Mouse (Mus musculus): Measurements from ENCODE around the gene Htr3b.

DNA sequence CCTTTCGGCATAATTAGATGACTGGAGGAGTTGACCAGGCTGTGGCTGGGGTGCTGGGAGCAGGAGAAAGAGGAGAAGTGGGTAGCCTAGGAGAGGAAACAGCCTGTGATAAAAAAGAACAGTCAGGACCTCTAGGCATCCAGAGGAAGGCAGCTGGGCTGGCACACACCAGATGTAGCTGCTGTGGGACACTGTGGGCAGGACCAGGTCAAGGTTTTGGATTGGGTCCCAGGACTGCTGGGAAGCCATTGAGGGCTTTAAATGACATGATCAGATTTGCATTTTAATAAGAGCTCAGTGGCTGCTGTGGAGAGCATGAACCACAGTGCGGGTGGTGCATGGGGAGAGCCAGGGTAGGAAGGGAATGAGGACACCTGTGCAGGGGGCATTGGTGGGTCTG, 61.0 kb downstream of the Htr3b start:
- TF ChIP-seq POLR2A (IDR thresholded peaks at IDR 0.05; ENCODE audit: borderline replicate concordance, extremely low read depth, insufficient read depth, insufficient read length, poor library complexity, severe bottlenecking) (no peak), CTCF (IDR thresholded peaks at IDR 0.05; ENCODE audit: borderline replicate concordance, extremely low read depth, insufficient read depth, insufficient read length) (no peak)

Measured in brain, embryonic 14.5 days (tissue).